Mouse (Mus musculus): ENCODE measurements at regions not wholly inside any gene's neighbourhood (a gene's known extent, or its start where the extent isn't known, plus 50 kb on each side); places are given as distances from the start of the nearest gene placed in this dataset.

- no peak overlapping the region for H3K27ac ChIP-seq (ENCODE audit: insufficient read depth, low read depth)
- DNase-seq (ENCODE audit: extremely low read depth): no peak
- H3K9ac ChIP-seq (ENCODE audit: insufficient read depth, low read depth): no peak overlapping the region
- no peak overlapping the region for H3K4me3 ChIP-seq (replicated peaks in 1 of 3; ENCODE audit: low read depth in 2 of 3, low read length in 2 of 3, poor library complexity in 1 of 3)
- H3K27me3 ChIP-seq (replicated peaks): peaks cover 91% of the 10 kb centered on the region
- in situ Hi-C loops (cut with MboI; ENCODE audit: low pct_ligation_motif_present, low pct_unique_long_range_greater_than_20kb, low sequenced_read_pairs) (no loop called here), dilution Hi-C loops (cut with MboI; ENCODE audit: extremely low pct_ligation_motif_present, extremely low pct_unique_long_range_greater_than_20kb, low sequenced_read_pairs) (no loop called here)
- TF ChIP-seq MYC (IDR thresholded peaks at IDR 0.05; ENCODE audit: low read depth, low read length) (no peak), ELF1 (IDR thresholded peaks at IDR 0.05; ENCODE audit: low read depth, low read length) (no peak), USF2 (conservative IDR thresholded peaks at IDR 0.05; ENCODE audit: low read depth, low read length) (no peak), JUN (IDR thresholded peaks at IDR 0.05; ENCODE audit: insufficient read depth, low read depth, low read length) (no peak)
- no peaks in the 10 kb centered on the region for H3K36me3 ChIP-seq (replicated peaks in 1 of 2; ENCODE audit: control insufficient read depth in 1 of 2, insufficient read depth in 1 of 2, low read length in 1 of 2)
- no peak overlapping the region for H3K4me2 ChIP-seq (ENCODE audit: insufficient read depth, low read depth, poor library complexity, severe bottlenecking)
- H3K9me3 ChIP-seq (replicated peaks; ENCODE audit: low read length): no peaks in the 10 kb centered on the region
- no peaks in the 10 kb centered on the region for H3K79me2 ChIP-seq (replicated peaks; ENCODE audit: control insufficient read depth, extremely low read depth, insufficient read depth, poor library complexity, severe bottlenecking)
- H3K4me1 ChIP-seq (ENCODE audit: control insufficient read depth in 1 of 2, insufficient read depth in 2 of 2): 0 out of 4 replicates have a peak, but pooled peaks cover 0 to 2% of the 10 kb centered on the region in 2 experiments
Measured at GRCm38 (mm10) chr4:124196711-124197110, 278.9 kb upstream of the 4930535I16Rik start.

GRCm38 (mm10) chr4:124193059-124193721 is 275.4 kb upstream of the 4930535I16Rik start:
- H3K27me3 ChIP-seq (replicated peaks): peaks cover 89% of the 10 kb centered on the region
- H3K4me3 ChIP-seq (replicated peaks in 1 of 3; ENCODE audit: low read depth in 2 of 3, low read length in 2 of 3, poor library complexity in 1 of 3): no peak overlapping the region
- no peaks in the 10 kb centered on the region for H3K79me2 ChIP-seq (replicated peaks; ENCODE audit: control insufficient read depth, extremely low read depth, insufficient read depth, poor library complexity, severe bottlenecking)
- dilution Hi-C loops (cut with MboI; ENCODE audit: extremely low pct_ligation_motif_present, extremely low pct_unique_long_range_greater_than_20kb, low sequenced_read_pairs) (no loop called here), in situ Hi-C loops (cut with MboI; ENCODE audit: low pct_ligation_motif_present, low pct_unique_long_range_greater_than_20kb, low sequenced_read_pairs) (no loop called here)
- no peaks in the 10 kb centered on the region for H3K4me1 ChIP-seq (ENCODE audit: control insufficient read depth in 1 of 2, insufficient read depth in 2 of 2)
- no peak overlapping the region for H3K27ac ChIP-seq (ENCODE audit: insufficient read depth, low read depth)
- H3K9me3 ChIP-seq (replicated peaks; ENCODE audit: low read length): no peaks in the 10 kb centered on the region
- DNase-seq (ENCODE audit: extremely low read depth): no peak
- TF ChIP-seq MAZ (IDR thresholded peaks at IDR 0.05; ENCODE audit: low read depth, low read length): no peak
- TF ChIP-seq MYC (IDR thresholded peaks at IDR 0.05; ENCODE audit: low read depth, low read length): no peak
- TF ChIP-seq ZC3H11A (IDR thresholded peaks at IDR 0.05; ENCODE audit: low read depth, low read length): no peak
- TF ChIP-seq CHD2 (IDR thresholded peaks at IDR 0.05; ENCODE audit: low read length): no peak
- no peak for TF ChIP-seq JUND (conservative IDR thresholded peaks at IDR 0.05; ENCODE audit: low read depth, low read length)
- no peak for TF ChIP-seq E2F4 (IDR thresholded peaks at IDR 0.05; ENCODE audit: insufficient replicate concordance, low read depth, low read length)
- TF ChIP-seq MEF2A (IDR thresholded peaks at IDR 0.05; ENCODE audit: borderline replicate concordance, low read depth, low read length): no peak
- no peak for TF ChIP-seq ZNF384 (IDR thresholded peaks at IDR 0.05; ENCODE audit: low read depth, low read length)
- no peak for TF ChIP-seq ETS1 (conservative IDR thresholded peaks at IDR 0.05; ENCODE audit: low read depth, low read length)
- no peak for TF ChIP-seq UBTF (IDR thresholded peaks at IDR 0.05; ENCODE audit: low read depth, low read length)
- TF ChIP-seq SIN3A (IDR thresholded peaks at IDR 0.05; ENCODE audit: low read length): no peak
- TF ChIP-seq IRF4 (IDR thresholded peaks at IDR 0.05; ENCODE audit: low read depth, low read length): no peak
- no peak for TF ChIP-seq TBP (conservative IDR thresholded peaks at IDR 0.05; ENCODE audit: low read depth, low read length)
- TF ChIP-seq RCOR1 (conservative IDR thresholded peaks at IDR 0.05; ENCODE audit: low read depth, low read length): no peak
- no peak overlapping the region for H3K9ac ChIP-seq (ENCODE audit: insufficient read depth, low read depth)
- H3K4me2 ChIP-seq (ENCODE audit: insufficient read depth, low read depth, poor library complexity, severe bottlenecking): no peak overlapping the region
- H3K36me3 ChIP-seq (replicated peaks in 1 of 2; ENCODE audit: control insufficient read depth in 1 of 2, insufficient read depth in 1 of 2, low read length in 1 of 2): no peaks in the 10 kb centered on the region

Measured in CH12.LX (cell line).